ENCODE assay signal across 16 mouse cellular contexts in genomic region chr10:9770261-9770660, GRCm38 (mm10).
"Had no signal": no experiment of that assay in that cellular context is flagged by ENCODE, and none has a peak within 500 bp of the region (broad histone marks: within the 10 kb centered on the region; RNA-seq: fewer than 3 reads in every experiment).

No protein-coding gene starts in this region.

- H3K9me3 ChIP-seq: liver, embryonic 12.5 days; midbrain, embryonic 10.5 days; midbrain, embryonic 13.5 days; neural tube, embryonic 13.5 days; neural tube, embryonic 15.5 days had no signal

- H3K27ac ChIP-seq: liver, embryonic 12.5 days; liver, embryonic 14.5 days; midbrain, embryonic 10.5 days; midbrain, embryonic 13.5 days; neural tube, embryonic 13.5 days; neural tube, embryonic 15.5 days had no signal

- ATAC-seq: liver, embryonic 12.5 days; midbrain, embryonic 13.5 days had no signal

- H3K9ac ChIP-seq: liver, embryonic 12.5 days; liver, embryonic 14.5 days; midbrain, embryonic 13.5 days; neural tube, embryonic 13.5 days; neural tube, embryonic 15.5 days had no signal

- H3K4me3 ChIP-seq: liver, embryonic 12.5 days; midbrain, embryonic 10.5 days; midbrain, embryonic 13.5 days; myocyte; neural tube, embryonic 13.5 days; neural tube, embryonic 15.5 days had no signal

- DNase-seq: lung, adult 18-20 months; lung, postnatal 4 days; right cerebral cortex, adult 18-20 months; right cerebral cortex, postnatal 25 days; right cerebral cortex, postnatal 4 days; spleen, adult 18-20 months; thymus, adult 18-20 months; thymus, postnatal 14 days; thymus, postnatal 36 days had no signal

- H3K4me2 ChIP-seq: liver, embryonic 12.5 days; midbrain, embryonic 13.5 days; neural tube, embryonic 13.5 days; neural tube, embryonic 15.5 days had no signal

- H3K27me3 ChIP-seq: liver, embryonic 12.5 days; midbrain, embryonic 13.5 days; neural tube, embryonic 13.5 days; neural tube, embryonic 15.5 days had no signal

- H3K4me1 ChIP-seq: liver, embryonic 12.5 days; midbrain, embryonic 10.5 days; midbrain, embryonic 13.5 days; neural tube, embryonic 13.5 days; neural tube, embryonic 15.5 days had no signal
